Mouse (Mus musculus) kidney, postnatal 0 days (tissue): ENCODE measurements around the gene Epb41l1. TPM values are rescaled to one million over a fixed set of nuclear protein-coding genes. Genes with fewer than 3 reads are reported as not detected.

Source experiments
- ATAC-seq: fragments of 200-750 bp; cut with Nextera tagmentation; replicated peaks from 2 replicates; pipeline ENCODE4 v1.8.0; 2017; ENCODE audit warnings: low read depth, moderate number of reproducible peaks, moderate TSS enrichment, moderate library complexity; ENCODE audit not compliant: low FRiP score
- DNase-seq: peaks from one replicate; pipeline ENCODE4 v3.0.0-alpha.2; 2016; ENCODE audit warnings: low spot score
- H3K27ac ChIP-seq: fragments of 300-500 bp; sonication (generic); 2 replicates; pipeline ENCODE4 v1.5.1; 2014; ENCODE audit warnings: mild to moderate bottlenecking
- H3K27me3 ChIP-seq: fragments of 300-500 bp; sonication (generic); 2 replicates; pipeline ENCODE4 v1.6.1; 2014; ENCODE audit warnings: low read length, mixed read lengths; ENCODE audit not compliant: insufficient read depth
- H3K36me3 ChIP-seq: fragments of 300-500 bp; sonication (generic); 2 replicates; pipeline ENCODE4 v1.6.1; 2014; ENCODE audit warnings: low read length, mixed read lengths; ENCODE audit not compliant: insufficient read depth
- H3K4me1 ChIP-seq: fragments of 300-500 bp; sonication (generic); replicated peaks from 2 replicates; pipeline ENCODE4 v1.6.1; 2014; ENCODE audit warnings: antibody characterized with exemption, low read length, mixed read lengths; ENCODE audit not compliant: insufficient read depth
- H3K4me2 ChIP-seq: fragments of 300-500 bp; sonication (generic); 2 replicates; pipeline ENCODE4 v1.6.1; 2014; ENCODE audit warnings: mild to moderate bottlenecking, low read length, moderate library complexity, mixed read lengths
- H3K4me3 ChIP-seq: fragments of 300-500 bp; sonication (generic); replicated peaks from 2 replicates; pipeline ENCODE4 v1.5.1; 2014; ENCODE audit warnings: low read depth, low read length
- H3K9ac ChIP-seq: fragments of 300-500 bp; sonication (generic); 2 replicates; pipeline ENCODE4 v1.6.1; 2014; ENCODE audit warnings: low read depth, low read length
- H3K9me3 ChIP-seq: fragments of 300-500 bp; sonication (generic); replicated peaks from 2 replicates; pipeline ENCODE4 v1.6.1; 2016; ENCODE audit warnings: low read length, inconsistent platforms, mixed read lengths
- CTCF ChIP-seq: IDR thresholded peaks from 2 replicates; pipeline ENCODE4 v1.5.1; 2016; ENCODE audit warnings: antibody characterized with exemption, low read depth, mild to moderate bottlenecking, moderate library complexity
- WGBS: fragments of 180-500 bp; shearing (Covaris S2); extraction: QIAGEN DNeasy Blood & Tissue Kit; methylation state at CpG from one replicate; pipeline ENCODE4 v1.1.7; 2014; 5-methylcytosine and 5-hydroxymethylcytosine counted together
- polyA plus RNA-seq: library from polyadenylated mRNA; unstranded; fragments of >200 nt; fragmentation: Nextera tagmentation; extraction: Ambion mirVana; gene quantifications from 2 replicates; pipeline ENCODE4 v1.2.1, GENCODE M21; 2015

The Epb41l1 gene
- polyA plus RNA-seq, 1 experiment from 2014 or later: 1.6 TPM

- Histone ChIP-seq H3K36me3 (no peaks in the 10 kb centered on the region), H3K4me2 (no peak overlapping the region), H3K4me3 (no peak overlapping the region), H3K9ac (no peak overlapping the region), H3K4me1 (no peaks in the 10 kb centered on the region), H3K9me3 (no peaks in the 10 kb centered on the region), H3K27ac (no peak overlapping the region), H3K27me3 (no peaks in the 10 kb centered on the region)
- WGBS: 83% methylated on average over 4 of the region's 4 CpGs
- no peak for ATAC-seq
- TF ChIP-seq CTCF: no peak
- DNase-seq: no peak
These were observed 43.7 kb downstream of the Epb41l1 start for GRCm38 (mm10) chr2:156464416-156464815.

- Histone ChIP-seq H3K9me3 (no peaks in the 10 kb centered on the region), H3K4me3 (no peak overlapping the region), H3K27me3 (no peaks in the 10 kb centered on the region), H3K4me1 (no peaks in the 10 kb centered on the region), H3K36me3 (no peaks in the 10 kb centered on the region), H3K27ac (no peak overlapping the region), H3K9ac (no peak overlapping the region), H3K4me2 (no peak overlapping the region)
- TF ChIP-seq CTCF: no peak
- ATAC-seq (no peak), DNase-seq (no peak)
- 91% methylated on average over 11 of the region's 11 CpGs for WGBS
These were observed 46.8 kb downstream of the Epb41l1 start for GRCm38 (mm10) chr2:156467538-156467937.

- H3K36me3 ChIP-seq: no peaks in the 10 kb centered on the region
- no peaks in the 10 kb centered on the region for H3K4me1 ChIP-seq
- H3K27me3 ChIP-seq: no peaks in the 10 kb centered on the region
- no peak for TF ChIP-seq CTCF
- no peaks in the 10 kb centered on the region for H3K9me3 ChIP-seq
- WGBS: 70% methylated on average over 5 of the region's 5 CpGs
- H3K4me2 ChIP-seq: no peak overlapping the region
- no peak overlapping the region for H3K4me3 ChIP-seq
- no peak overlapping the region for H3K9ac ChIP-seq
- ATAC-seq (no peak), DNase-seq (no peak)
- no peak overlapping the region for H3K27ac ChIP-seq
These were observed 48.2 kb downstream of the Epb41l1 start for GRCm38 (mm10) chr2:156468890-156469289.

GRCm38 (mm10) chr2:156469508-156469907 is 48.8 kb downstream of the Epb41l1 start:
- no peak for TF ChIP-seq CTCF
- Histone ChIP-seq H3K27me3 (no peaks in the 10 kb centered on the region), H3K36me3 (no peaks in the 10 kb centered on the region), H3K4me3 (no peak overlapping the region), H3K4me1 (no peaks in the 10 kb centered on the region), H3K4me2 (no peak overlapping the region), H3K27ac (no peak overlapping the region), H3K9ac (no peak overlapping the region), H3K9me3 (no peaks in the 10 kb centered on the region)
- no peak for DNase-seq
- 66% methylated on average over 8 of the region's 8 CpGs for WGBS
- ATAC-seq: no peak

GRCm38 (mm10) chr2:156470938-156471337 is 50.2 kb downstream of the Epb41l1 start:
- no peak overlapping the region for H3K27ac ChIP-seq
- no peaks in the 10 kb centered on the region for H3K27me3 ChIP-seq
- ATAC-seq (no peak), DNase-seq (no peak)
- H3K36me3 ChIP-seq: no peaks in the 10 kb centered on the region
- no peak overlapping the region for H3K9ac ChIP-seq
- H3K4me2 ChIP-seq: no peak overlapping the region
- WGBS: 88% methylated on average over 7 of the region's 7 CpGs
- no peak overlapping the region for H3K4me3 ChIP-seq
- peaks cover 4% of the 10 kb centered on the region; the same call in 1 of the 2 replicates for H3K4me1 ChIP-seq
- no peaks in the 10 kb centered on the region for H3K9me3 ChIP-seq
- no peak for TF ChIP-seq CTCF

GRCm38 (mm10) chr2:156472336-156472735 is 51.6 kb downstream of the Epb41l1 start:
- no peaks in the 10 kb centered on the region for H3K27me3 ChIP-seq
- H3K4me3 ChIP-seq: no peak overlapping the region
- TF ChIP-seq CTCF: no peak

GRCm38 (mm10) chr2:156473696-156474095 is 53.0 kb downstream of the Epb41l1 start:
- no peak for ATAC-seq
- no peak overlapping the region for H3K27ac ChIP-seq
- no peaks in the 10 kb centered on the region for H3K9me3 ChIP-seq
- H3K4me2 ChIP-seq: no peak overlapping the region
- 49% methylated on average over 8 of the region's 8 CpGs for WGBS
- no peaks in the 10 kb centered on the region for H3K27me3 ChIP-seq
- TF ChIP-seq CTCF: no peak
- DNase-seq: no peak
- no peak overlapping the region for H3K9ac ChIP-seq
- no peak overlapping the region for H3K4me3 ChIP-seq
- H3K36me3 ChIP-seq: no peaks in the 10 kb centered on the region
- H3K4me1 ChIP-seq: peaks cover 4% of the 10 kb centered on the region; the same call in 1 of the 2 replicates

More at GRCm38 (mm10) chr2:156472336-156472735, 51.6 kb downstream of the Epb41l1 start:
- no peak overlapping the region for H3K4me2 ChIP-seq
- ATAC-seq (no peak), DNase-seq (no peak)
- H3K36me3 ChIP-seq: no peaks in the 10 kb centered on the region
- 89% methylated on average over 8 of the region's 8 CpGs for WGBS
- peaks cover 4% of the 10 kb centered on the region; the same call in 1 of the 2 replicates for H3K4me1 ChIP-seq
- no peaks in the 10 kb centered on the region for H3K9me3 ChIP-seq
- H3K9ac ChIP-seq: no peak overlapping the region
- H3K27ac ChIP-seq: no peak overlapping the region
